Mouse (Mus musculus): ENCODE measurements at regions not wholly inside any gene's neighbourhood (a gene's known extent, or its start where the extent isn't known, plus 50 kb on each side); places are given as distances from the start of the nearest gene placed in this dataset.
"Not testable (repeated sequence)": the region's sequence is repeated elsewhere in the genome, so short reads cannot be mapped to it uniquely, and the experiment has no call there.

GRCm38 (mm10) chr3:21585767-21586166 lies 490.7 kb upstream of the Tbl1xr1 start:
- Histone ChIP-seq H3K36me3 (ENCODE audit: control insufficient read depth, insufficient read depth) (no peaks in the 10 kb centered on the region), H3K9me3 (replicated peaks; ENCODE audit: control insufficient read depth, low read length) (no peaks in the 10 kb centered on the region), H3K9ac (ENCODE audit: low read depth, low read length) (no peak overlapping the region), H3K4me1 (ENCODE audit: control insufficient read depth, low read depth, low read length) (no peaks in the 10 kb centered on the region), H3K4me3 (ENCODE audit: low read depth, low read length) (no peak overlapping the region), H3K27me3 (ENCODE audit: control insufficient read depth, insufficient read depth, low read depth, low read length) (no peaks in the 10 kb centered on the region), H3K4me2 (ENCODE audit: low read depth, low read length) (no peak overlapping the region), H3K27ac (ENCODE audit: low read length) (no peak overlapping the region)
- WGBS (ENCODE audit: insufficient replicate concordance), result 50% methylated on average over 3 of the region's 3 CpGs
- no peak for ATAC-seq (ENCODE audit: low read depth)

GRCm38 (mm10) chr3:21606846-21607245 lies 469.6 kb upstream of the Tbl1xr1 start:
- WGBS (ENCODE audit: insufficient replicate concordance), result 91% methylated on average over 2 of the region's 2 CpGs
- no peak for ATAC-seq (ENCODE audit: low read depth)

GRCm38 (mm10) chr3:21610231-21610630 lies 466.2 kb upstream of the Tbl1xr1 start:
- 47% methylated on average over 2 of the region's 2 CpGs for WGBS (ENCODE audit: insufficient replicate concordance)
- no peak overlapping the region for H3K4me2 ChIP-seq (ENCODE audit: low read depth, low read length)
- H3K4me1 ChIP-seq (ENCODE audit: control insufficient read depth, low read depth, low read length), result no peaks in the 10 kb centered on the region
- no peaks in the 10 kb centered on the region for H3K36me3 ChIP-seq (ENCODE audit: control insufficient read depth, insufficient read depth)
- no peak overlapping the region for H3K9ac ChIP-seq (ENCODE audit: low read depth, low read length)
- ATAC-seq (ENCODE audit: low read depth), result no peak
- H3K27ac ChIP-seq (ENCODE audit: low read length), result no peak overlapping the region
- no peak overlapping the region for H3K4me3 ChIP-seq (ENCODE audit: low read depth, low read length)
- H3K9me3 ChIP-seq (replicated peaks; ENCODE audit: control insufficient read depth, low read length), result no peaks in the 10 kb centered on the region
- no peaks in the 10 kb centered on the region for H3K27me3 ChIP-seq (ENCODE audit: control insufficient read depth, insufficient read depth, low read depth, low read length)

More at GRCm38 (mm10) chr3:21606846-21607245, 469.6 kb upstream of the Tbl1xr1 start:
- Histone ChIP-seq H3K9ac (ENCODE audit: low read depth, low read length) (no peak overlapping the region), H3K4me1 (ENCODE audit: control insufficient read depth, low read depth, low read length) (no peaks in the 10 kb centered on the region), H3K27me3 (ENCODE audit: control insufficient read depth, insufficient read depth, low read depth, low read length) (no peaks in the 10 kb centered on the region), H3K4me3 (ENCODE audit: low read depth, low read length) (no peak overlapping the region), H3K36me3 (ENCODE audit: control insufficient read depth, insufficient read depth) (no peaks in the 10 kb centered on the region), H3K9me3 (replicated peaks; ENCODE audit: control insufficient read depth, low read length) (no peaks in the 10 kb centered on the region), H3K27ac (ENCODE audit: low read length) (no peak overlapping the region), H3K4me2 (ENCODE audit: low read depth, low read length) (no peak overlapping the region)

GRCm38 (mm10) chr3:21621745-21622144 lies 454.7 kb upstream of the Tbl1xr1 start:
- no peaks in the 10 kb centered on the region for H3K4me1 ChIP-seq (ENCODE audit: control insufficient read depth, low read depth, low read length)
- no peak overlapping the region for H3K27ac ChIP-seq (ENCODE audit: low read length)
- H3K27me3 ChIP-seq (ENCODE audit: control insufficient read depth, insufficient read depth, low read depth, low read length), result no peaks in the 10 kb centered on the region
- no peaks in the 10 kb centered on the region for H3K9me3 ChIP-seq (replicated peaks; ENCODE audit: control insufficient read depth, low read length)
- H3K9ac ChIP-seq (ENCODE audit: low read depth, low read length), result no peak overlapping the region
- H3K4me2 ChIP-seq (ENCODE audit: low read depth, low read length), result no peak overlapping the region
- H3K4me3 ChIP-seq (ENCODE audit: low read depth, low read length), result no peak overlapping the region
- no peak for ATAC-seq (ENCODE audit: low read depth)
- no peaks in the 10 kb centered on the region for H3K36me3 ChIP-seq (ENCODE audit: control insufficient read depth, insufficient read depth)
- WGBS (ENCODE audit: insufficient replicate concordance), result 80% methylated on average over 2 of the region's 2 CpGs

GRCm38 (mm10) chr3:21625039-21625438 lies 451.4 kb upstream of the Tbl1xr1 start:
- H3K27ac ChIP-seq (ENCODE audit: low read length), result no peak overlapping the region
- H3K4me1 ChIP-seq (ENCODE audit: control insufficient read depth, low read depth, low read length), result no peaks in the 10 kb centered on the region
- H3K9me3 ChIP-seq (replicated peaks; ENCODE audit: control insufficient read depth, low read length), result no peaks in the 10 kb centered on the region
- WGBS (ENCODE audit: insufficient replicate concordance), result 65% methylated on average over 2 of the region's 2 CpGs
- no peaks in the 10 kb centered on the region for H3K27me3 ChIP-seq (ENCODE audit: control insufficient read depth, insufficient read depth, low read depth, low read length)
- no peak overlapping the region for H3K4me2 ChIP-seq (ENCODE audit: low read depth, low read length)
- H3K9ac ChIP-seq (ENCODE audit: low read depth, low read length), result no peak overlapping the region
- H3K36me3 ChIP-seq (ENCODE audit: control insufficient read depth, insufficient read depth), result no peaks in the 10 kb centered on the region
- no peak overlapping the region for H3K4me3 ChIP-seq (ENCODE audit: low read depth, low read length)
- no peak for ATAC-seq (ENCODE audit: low read depth)

GRCm38 (mm10) chr3:21626029-21626428 lies 450.4 kb upstream of the Tbl1xr1 start:
- WGBS (ENCODE audit: insufficient replicate concordance), result 52% methylated on average over 3 of the region's 3 CpGs
- H3K27ac ChIP-seq (ENCODE audit: low read length), result no peak overlapping the region
- no peak overlapping the region for H3K4me3 ChIP-seq (ENCODE audit: low read depth, low read length)
- H3K27me3 ChIP-seq (ENCODE audit: control insufficient read depth, insufficient read depth, low read depth, low read length), result no peaks in the 10 kb centered on the region
- H3K4me1 ChIP-seq (ENCODE audit: control insufficient read depth, low read depth, low read length), result no peaks in the 10 kb centered on the region
- ATAC-seq (ENCODE audit: low read depth), result no peak
- no peak overlapping the region for H3K9ac ChIP-seq (ENCODE audit: low read depth, low read length)
- H3K9me3 ChIP-seq (replicated peaks; ENCODE audit: control insufficient read depth, low read length), result no peaks in the 10 kb centered on the region
- no peak overlapping the region for H3K4me2 ChIP-seq (ENCODE audit: low read depth, low read length)
- no peaks in the 10 kb centered on the region for H3K36me3 ChIP-seq (ENCODE audit: control insufficient read depth, insufficient read depth)

GRCm38 (mm10) chr3:21627048-21627447 lies 449.4 kb upstream of the Tbl1xr1 start:
- H3K27ac ChIP-seq (ENCODE audit: low read length); H3K9me3 ChIP-seq (replicated peaks; ENCODE audit: control insufficient read depth, low read length); H3K4me3 ChIP-seq (ENCODE audit: low read depth, low read length); H3K27me3 ChIP-seq (ENCODE audit: control insufficient read depth, insufficient read depth, low read depth, low read length); H3K4me1 ChIP-seq (ENCODE audit: control insufficient read depth, low read depth, low read length); ATAC-seq (ENCODE audit: low read depth); H3K36me3 ChIP-seq (ENCODE audit: control insufficient read depth, insufficient read depth); H3K9ac ChIP-seq (ENCODE audit: low read depth, low read length); H3K4me2 ChIP-seq (ENCODE audit: low read depth, low read length): not testable (repeated sequence)
- WGBS (ENCODE audit: insufficient replicate concordance), result 56% methylated on average over 2 of the region's 2 CpGs

GRCm38 (mm10) chr3:21633600-21634221 lies 442.7 kb upstream of the Tbl1xr1 start:
- Histone ChIP-seq H3K4me2 (ENCODE audit: low read depth, low read length) (no peak overlapping the region), H3K9me3 (replicated peaks; ENCODE audit: control insufficient read depth, low read length) (no peaks in the 10 kb centered on the region), H3K27ac (ENCODE audit: low read length) (no peak overlapping the region), H3K4me1 (ENCODE audit: control insufficient read depth, low read depth, low read length) (no peaks in the 10 kb centered on the region), H3K4me3 (ENCODE audit: low read depth, low read length) (no peak overlapping the region), H3K36me3 (ENCODE audit: control insufficient read depth, insufficient read depth) (no peaks in the 10 kb centered on the region), H3K27me3 (ENCODE audit: control insufficient read depth, insufficient read depth, low read depth, low read length) (no peaks in the 10 kb centered on the region), H3K9ac (ENCODE audit: low read depth, low read length) (no peak overlapping the region)
- 35% methylated on average over 1 of the region's 1 CpGs for WGBS (ENCODE audit: insufficient replicate concordance)
- peak; percentile 24; the same call in 1 of the 2 replicates for ATAC-seq (ENCODE audit: low read depth)

- WGBS (ENCODE audit: insufficient replicate concordance), result 39% methylated on average over 4 of the region's 4 CpGs
- H3K9ac ChIP-seq (ENCODE audit: low read depth, low read length), result no peak overlapping the region
- H3K4me2 ChIP-seq (ENCODE audit: low read depth, low read length), result no peak overlapping the region
- no peaks in the 10 kb centered on the region for H3K4me1 ChIP-seq (ENCODE audit: control insufficient read depth, low read depth, low read length)
- H3K27ac ChIP-seq (ENCODE audit: low read length), result no peak overlapping the region
- no peaks in the 10 kb centered on the region for H3K36me3 ChIP-seq (ENCODE audit: control insufficient read depth, insufficient read depth)
- no peaks in the 10 kb centered on the region for H3K27me3 ChIP-seq (ENCODE audit: control insufficient read depth, insufficient read depth, low read depth, low read length)
- ATAC-seq (ENCODE audit: low read depth), result no peak
- no peaks in the 10 kb centered on the region for H3K9me3 ChIP-seq (replicated peaks; ENCODE audit: control insufficient read depth, low read length)
- H3K4me3 ChIP-seq (ENCODE audit: low read depth, low read length), result no peak overlapping the region
Observed at GRCm38 (mm10) chr3:21634675-21635204, 441.7 kb upstream of the Tbl1xr1 start.

All from liver, embryonic 16.5 days (tissue).